Comparison of ENCODE assay signal across 9 mouse cellular contexts in genomic region chr12:81140594-81141328, GRCm38 (mm10).
DNase-seq lines count a peak whose midpoint lies in the region; ATAC-seq lines count a peak whose summit lies in the region.
"Had no signal": no experiment of that assay in that cellular context is flagged by ENCODE, and none has a peak within 500 bp of the region (broad histone marks: within the 10 kb centered on the region; RNA-seq: fewer than 3 reads in every experiment).

No protein-coding gene starts in this region.

- no peak for DNase-seq in lung, postnatal 10 days
- DNase-seq in forebrain, embryonic 11.5 days (ENCODE audit: low spot score), result no peak
- DNase-seq in layer of hippocampus, adult 9-11 months, result peak; percentile 62
- DNase-seq in natural killer cell, adult 2 months (ENCODE audit: low spot score in 2 of 2), result no peak
- no peak for DNase-seq in B cell, adult 2 months
- DNase-seq in spleen, adult 12 weeks (ENCODE audit: low spot score), result no peak

- H3K9me3 ChIP-seq in lung, embryonic 16.5 days (ENCODE audit: control insufficient read depth, low read length), result no peaks in the 10 kb centered on the region
- no peaks in the 10 kb centered on the region for H3K9me3 ChIP-seq in forebrain, embryonic 11.5 days (ENCODE audit: control insufficient read depth, low read length)
- no peaks in the 10 kb centered on the region for H3K9me3 ChIP-seq in midbrain, embryonic 15.5 days
- H3K9me3 ChIP-seq: G1E had no signal

- H3K4me1 ChIP-seq in lung, embryonic 16.5 days (replicated peaks; ENCODE audit: control insufficient read depth, insufficient read depth, low read length), result no peaks in the 10 kb centered on the region
- peaks cover 7% of the 10 kb centered on the region for H3K4me1 ChIP-seq in forebrain, embryonic 11.5 days (replicated peaks; ENCODE audit: control insufficient read depth, insufficient read depth, low read length)
- peaks cover 10% of the 10 kb centered on the region for H3K4me1 ChIP-seq in midbrain, embryonic 15.5 days

- H3K27ac ChIP-seq in lung, embryonic 16.5 days (ENCODE audit: low read length), result peak overlapping the region; percentile 55
- H3K27ac ChIP-seq in forebrain, embryonic 11.5 days (ENCODE audit: low read depth, low read length), result no peak overlapping the region
- H3K27ac ChIP-seq in midbrain, embryonic 15.5 days, result peak overlapping the region; percentile 43

- H3K27me3 ChIP-seq in lung, embryonic 16.5 days (ENCODE audit: control insufficient read depth, insufficient read depth, low read depth, low read length), result no peaks in the 10 kb centered on the region
- H3K27me3 ChIP-seq in forebrain, embryonic 11.5 days (ENCODE audit: control insufficient read depth, insufficient read depth, low read length), result no peaks in the 10 kb centered on the region
- H3K27me3 ChIP-seq in midbrain, embryonic 15.5 days (replicated peaks), result no peaks in the 10 kb centered on the region

- no peak overlapping the region for H3K4me3 ChIP-seq in lung, embryonic 16.5 days (ENCODE audit: low read length)
- no peak overlapping the region for H3K4me3 ChIP-seq in forebrain, embryonic 11.5 days (ENCODE audit: low read depth, low read length)
- H3K4me3 ChIP-seq in midbrain, embryonic 15.5 days, result no peak overlapping the region

- no peaks in the 10 kb centered on the region for H3K36me3 ChIP-seq in lung, embryonic 16.5 days (ENCODE audit: control insufficient read depth, insufficient read depth, low read length)
- H3K36me3 ChIP-seq in forebrain, embryonic 11.5 days (ENCODE audit: control insufficient read depth, insufficient read depth, low read length), result no peaks in the 10 kb centered on the region
- no peaks in the 10 kb centered on the region for H3K36me3 ChIP-seq in midbrain, embryonic 15.5 days (replicated peaks)

- peak; percentile 70 for ATAC-seq in lung, embryonic 16.5 days (ENCODE audit: low read depth)
- ATAC-seq in forebrain, embryonic 11.5 days (replicated peaks; ENCODE audit: low FRiP score), result 0 out of 2 replicates have a peak, but pooled peaks have one; percentile 30
- ATAC-seq in midbrain, embryonic 15.5 days (replicated peaks), result peak; percentile 45; the same call in 1 of the 2 replicates

- WGBS in lung, embryonic 16.5 days, result 44% methylated on average over 9 of the region's 9 CpGs
- WGBS in forebrain, embryonic 11.5 days, result 29% methylated on average over 9 of the region's 9 CpGs
- WGBS in midbrain, embryonic 15.5 days, result 44% methylated on average over 9 of the region's 9 CpGs

- H3K9ac ChIP-seq in lung, embryonic 16.5 days (ENCODE audit: low read length), result no peak overlapping the region
- no peak overlapping the region for H3K9ac ChIP-seq in forebrain, embryonic 11.5 days (ENCODE audit: low read length)
- H3K9ac ChIP-seq in midbrain, embryonic 15.5 days, result no peak overlapping the region

- no peak overlapping the region for H3K4me2 ChIP-seq in lung, embryonic 16.5 days (ENCODE audit: low read depth, low read length)
- H3K4me2 ChIP-seq in forebrain, embryonic 11.5 days (ENCODE audit: low read depth, low read length, severe bottlenecking), result no peak overlapping the region
- H3K4me2 ChIP-seq in midbrain, embryonic 15.5 days, result no peak overlapping the region
